ENCODE assay signal across 18 mouse cellular contexts in the genomic region with DNA sequence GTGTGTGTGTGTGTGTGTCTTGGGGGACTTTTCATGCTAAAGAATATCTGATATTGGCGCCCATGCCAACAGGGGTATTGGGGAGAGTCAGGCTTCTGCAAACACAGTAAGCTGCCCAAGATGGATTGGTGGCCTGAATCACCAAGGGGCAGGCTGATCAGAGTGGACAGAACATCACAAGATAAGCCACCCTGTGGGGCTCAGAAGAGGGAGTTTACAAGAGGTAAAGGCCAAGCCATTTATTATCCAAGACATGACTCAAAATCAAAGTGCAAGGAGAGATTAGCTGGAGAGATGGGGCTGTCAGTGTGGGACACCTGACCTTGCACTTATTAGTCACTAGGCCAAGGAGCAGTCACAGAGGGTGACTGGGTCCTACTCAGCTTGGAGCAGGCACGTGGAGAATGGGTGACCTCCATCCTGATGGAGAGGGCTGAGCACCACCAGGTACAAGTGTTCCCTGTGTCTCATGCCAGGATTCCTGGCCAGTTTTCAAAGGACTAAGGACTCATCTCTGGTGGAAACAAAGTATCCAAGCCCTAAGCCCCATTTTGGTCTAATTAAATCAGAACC. TPM values are rescaled to one million over a fixed set of nuclear protein-coding genes. Genes with fewer than 3 reads are reported as not detected.
"Had no signal": no experiment of that assay in that cellular context is flagged by ENCODE, and none has a peak within 500 bp of the region (broad histone marks: within the 10 kb centered on the region; RNA-seq: fewer than 3 reads in every experiment).

No protein-coding gene starts in this region.

- H3K4me1 ChIP-seq: midbrain, embryonic 15.5 days; neural tube, embryonic 13.5 days had no signal

- H3K9me3 ChIP-seq: limb, embryonic 10.5 days; megakaryocyte, embryonic 14.5 days; midbrain, embryonic 15.5 days; neural tube, embryonic 13.5 days had no signal

- DNase-seq: kidney, adult 18-20 months; kidney, postnatal 10 days; kidney, postnatal 4 days; lung, adult 2 months; retina, postnatal 1 day; right cerebral cortex, postnatal 14 days; thymus, adult 18-20 months; thymus, postnatal 14 days had no signal

- H3K9ac ChIP-seq: liver, embryonic 15.5 days; midbrain, embryonic 15.5 days; neural tube, embryonic 13.5 days had no signal

- H3K4me3 ChIP-seq: layer of hippocampus, adult 2 months; limb, embryonic 10.5 days; liver, embryonic 15.5 days; megakaryocyte, embryonic 14.5 days; midbrain, embryonic 15.5 days; neural tube, embryonic 13.5 days had no signal

- H3K4me2 ChIP-seq: liver, embryonic 11.5 days; liver, embryonic 15.5 days; midbrain, embryonic 11.5 days; midbrain, embryonic 15.5 days; neural tube, embryonic 13.5 days had no signal

- H3K36me3 ChIP-seq: limb, embryonic 10.5 days; liver, embryonic 15.5 days; midbrain, embryonic 15.5 days; neural tube, embryonic 13.5 days had no signal

- H3K27me3 ChIP-seq: liver, embryonic 15.5 days; midbrain, embryonic 15.5 days; neural tube, embryonic 13.5 days had no signal

- H3K27ac ChIP-seq: layer of hippocampus, adult 2 months; limb, embryonic 10.5 days; liver, embryonic 15.5 days; macrophage; midbrain, embryonic 15.5 days; neural tube, embryonic 13.5 days had no signal

- ATAC-seq: lung, postnatal 0 days; midbrain, embryonic 15.5 days had no signal

RNA-seq across cellular contexts. Expression of a gene that starts 49.9 kb away (rescaled TPM):
- polyA plus RNA-seq: liver, embryonic 15.5 days had no signal
